Mouse (Mus musculus) megakaryocyte, embryonic 14.5 days (primary cell): Measurements from ENCODE around the gene Tnfrsf19. TPM values are rescaled to one million over a fixed set of nuclear protein-coding genes. Genes with fewer than 3 reads are reported as not detected.

Source experiments
- H3K27me3 ChIP-seq: replicated peaks from 2 replicates; pipeline ENCODE3; 2012; ENCODE audit warnings: inconsistent platforms
- H3K36me3 ChIP-seq: replicated peaks from 2 replicates; pipeline ENCODE3; 2012; ENCODE audit warnings: low read length, inconsistent platforms, mixed read lengths
- H3K4me1 ChIP-seq: 2 replicates; pipeline ENCODE4 v1.6.1; 2012; ENCODE audit warnings: inconsistent platforms
- H3K4me3 ChIP-seq: replicated peaks from 2 replicates; pipeline ENCODE3; 2012; ENCODE audit warnings: moderate library complexity, mild to moderate bottlenecking, inconsistent platforms
- H3K9me3 ChIP-seq: 2 replicates; pipeline ENCODE4 v1.6.1; 2012; ENCODE audit warnings: inconsistent platforms
- FLI1 ChIP-seq: IDR thresholded peaks from 2 replicates; pipeline ENCODE4 v1.6.1; 2012; ENCODE audit warnings: low read length, inconsistent platforms, mixed read lengths
- GATA1 ChIP-seq: IDR thresholded peaks from 3 replicates; pipeline ENCODE4 v1.6.1; 2012; ENCODE audit warnings: mixed read lengths, low read length, inconsistent platforms, borderline replicate concordance
- polyA plus RNA-seq: library from polyadenylated mRNA; stranded (reverse); fragments of >175 nt; gene quantifications from 2 replicates; pipeline ENCODE4 v1.2.3, GENCODE M21; 2012; ENCODE audit warnings: low replicate concordance; ENCODE audit not compliant: insufficient read depth

Tnfrsf19 gene
- polyA plus RNA-seq, 1 experiment: not detected

GRCm38 (mm10) chr14:60996556-60996955, 49.7 kb downstream of the Tnfrsf19 start:
- Histone ChIP-seq H3K4me3 (no peak overlapping the region), H3K4me1 (no peaks in the 10 kb centered on the region), H3K9me3 (no peaks in the 10 kb centered on the region), H3K27me3 (no peaks in the 10 kb centered on the region), H3K36me3 (no peaks in the 10 kb centered on the region)
- no peak for TF ChIP-seq GATA1
- TF ChIP-seq FLI1: no peak

GRCm38 (mm10) chr14:60993506-60993905, 52.8 kb downstream of the Tnfrsf19 start:
- TF ChIP-seq FLI1 (no peak), GATA1 (no peak)
- Histone ChIP-seq H3K36me3 (no peaks in the 10 kb centered on the region), H3K9me3 (no peaks in the 10 kb centered on the region), H3K4me1 (no peaks in the 10 kb centered on the region), H3K4me3 (no peak overlapping the region), H3K27me3 (no peaks in the 10 kb centered on the region)

- Histone ChIP-seq H3K4me1 (no peaks in the 10 kb centered on the region), H3K9me3 (no peaks in the 10 kb centered on the region), H3K27me3 (no peaks in the 10 kb centered on the region), H3K36me3 (no peaks in the 10 kb centered on the region), H3K4me3 (no peak overlapping the region)
- TF ChIP-seq GATA1: no peak
These were observed 53.2 kb downstream of the Tnfrsf19 start for GRCm38 (mm10) chr14:60993092-60993491.

GRCm38 (mm10) chr14:60992144-60992543, 54.1 kb downstream of the Tnfrsf19 start:
- H3K36me3 ChIP-seq: no peaks in the 10 kb centered on the region
- TF ChIP-seq FLI1: no peak
- no peak for TF ChIP-seq GATA1
- H3K9me3 ChIP-seq: no peaks in the 10 kb centered on the region
- no peaks in the 10 kb centered on the region for H3K27me3 ChIP-seq
- no peaks in the 10 kb centered on the region for H3K4me1 ChIP-seq
- no peak overlapping the region for H3K4me3 ChIP-seq

GRCm38 (mm10) chr14:60988228-60988627, 58.1 kb downstream of the Tnfrsf19 start:
- H3K4me1 ChIP-seq: no peaks in the 10 kb centered on the region
- H3K27me3 ChIP-seq: no peaks in the 10 kb centered on the region
- H3K36me3 ChIP-seq: no peaks in the 10 kb centered on the region
- no peak for TF ChIP-seq FLI1
- TF ChIP-seq GATA1: no peak
- no peaks in the 10 kb centered on the region for H3K9me3 ChIP-seq
- no peak overlapping the region for H3K4me3 ChIP-seq

GRCm38 (mm10) chr14:60986926-60987325, 59.4 kb downstream of the Tnfrsf19 start:
- no peaks in the 10 kb centered on the region for H3K4me1 ChIP-seq
- no peak overlapping the region for H3K4me3 ChIP-seq
- no peaks in the 10 kb centered on the region for H3K36me3 ChIP-seq
- TF ChIP-seq FLI1 (no peak), GATA1 (no peak)
- no peaks in the 10 kb centered on the region for H3K9me3 ChIP-seq
- H3K27me3 ChIP-seq: no peaks in the 10 kb centered on the region

- H3K27me3 ChIP-seq: no peaks in the 10 kb centered on the region
- no peak overlapping the region for H3K4me3 ChIP-seq
- H3K4me1 ChIP-seq: no peaks in the 10 kb centered on the region
- TF ChIP-seq FLI1: no peak
- no peak for TF ChIP-seq GATA1
- no peaks in the 10 kb centered on the region for H3K9me3 ChIP-seq
- H3K36me3 ChIP-seq: no peaks in the 10 kb centered on the region
These were observed 61.2 kb downstream of the Tnfrsf19 start for GRCm38 (mm10) chr14:60985077-60985476.

- no peak overlapping the region for H3K4me3 ChIP-seq
- H3K27me3 ChIP-seq: no peaks in the 10 kb centered on the region
- no peaks in the 10 kb centered on the region for H3K4me1 ChIP-seq
- TF ChIP-seq FLI1 (no peak), GATA1 (no peak)
- H3K36me3 ChIP-seq: no peaks in the 10 kb centered on the region
- no peaks in the 10 kb centered on the region for H3K9me3 ChIP-seq
These were observed 62.0 kb downstream of the Tnfrsf19 start for GRCm38 (mm10) chr14:60984266-60984665.

- no peaks in the 10 kb centered on the region for H3K9me3 ChIP-seq
- H3K4me3 ChIP-seq: no peak overlapping the region
- H3K36me3 ChIP-seq: no peaks in the 10 kb centered on the region
- H3K27me3 ChIP-seq: no peaks in the 10 kb centered on the region
- no peaks in the 10 kb centered on the region for H3K4me1 ChIP-seq
- TF ChIP-seq GATA1 (no peak), FLI1 (no peak)
These were observed 64.2 kb downstream of the Tnfrsf19 start for GRCm38 (mm10) chr14:60982126-60982525.

- Histone ChIP-seq H3K4me1 (no peaks in the 10 kb centered on the region), H3K9me3 (no peaks in the 10 kb centered on the region), H3K4me3 (no peak overlapping the region), H3K27me3 (no peaks in the 10 kb centered on the region), H3K36me3 (no peaks in the 10 kb centered on the region)
- TF ChIP-seq FLI1: no peak
- TF ChIP-seq GATA1: no peak
These were observed 65.9 kb downstream of the Tnfrsf19 start for GRCm38 (mm10) chr14:60980244-60980887.

GRCm38 (mm10) chr14:60978129-60978528, 68.2 kb downstream of the Tnfrsf19 start:
- Histone ChIP-seq H3K36me3 (no peaks in the 10 kb centered on the region), H3K4me1 (no peaks in the 10 kb centered on the region), H3K9me3 (0 out of 2 replicates have a peak, but pooled peaks cover under 1% of the 10 kb centered on the region), H3K27me3 (no peaks in the 10 kb centered on the region), H3K4me3 (no peak overlapping the region)
- TF ChIP-seq GATA1: no peak
- no peak for TF ChIP-seq FLI1
